Mouse (Mus musculus) adrenal gland, postnatal 25 days (tissue): Measurements from ENCODE around the gene Enpp1. TPM values are rescaled to one million over a fixed set of nuclear protein-coding genes. Genes with fewer than 3 reads are reported as not detected.
A peak's percentile ranks its signal among the peaks of the same experiment; 100 is the strongest.
"Not testable (repeated sequence)": the region's sequence is repeated elsewhere in the genome, so short reads cannot be mapped to it uniquely, and the experiment has no call there.

ENCODE experiments used
- DNase-seq: peaks from one replicate; pipeline ENCODE4 v3.0.0; 2021; ENCODE audit warnings: mixed read lengths
- total RNA-seq: library from RNA; stranded (reverse); gene quantifications from 2 replicates; pipeline ENCODE4 v1.2.3, GENCODE M21; 2021

Gene Enpp1
- total RNA-seq, 1 experiment from 2014 or later: 2.0 TPM

DNA sequence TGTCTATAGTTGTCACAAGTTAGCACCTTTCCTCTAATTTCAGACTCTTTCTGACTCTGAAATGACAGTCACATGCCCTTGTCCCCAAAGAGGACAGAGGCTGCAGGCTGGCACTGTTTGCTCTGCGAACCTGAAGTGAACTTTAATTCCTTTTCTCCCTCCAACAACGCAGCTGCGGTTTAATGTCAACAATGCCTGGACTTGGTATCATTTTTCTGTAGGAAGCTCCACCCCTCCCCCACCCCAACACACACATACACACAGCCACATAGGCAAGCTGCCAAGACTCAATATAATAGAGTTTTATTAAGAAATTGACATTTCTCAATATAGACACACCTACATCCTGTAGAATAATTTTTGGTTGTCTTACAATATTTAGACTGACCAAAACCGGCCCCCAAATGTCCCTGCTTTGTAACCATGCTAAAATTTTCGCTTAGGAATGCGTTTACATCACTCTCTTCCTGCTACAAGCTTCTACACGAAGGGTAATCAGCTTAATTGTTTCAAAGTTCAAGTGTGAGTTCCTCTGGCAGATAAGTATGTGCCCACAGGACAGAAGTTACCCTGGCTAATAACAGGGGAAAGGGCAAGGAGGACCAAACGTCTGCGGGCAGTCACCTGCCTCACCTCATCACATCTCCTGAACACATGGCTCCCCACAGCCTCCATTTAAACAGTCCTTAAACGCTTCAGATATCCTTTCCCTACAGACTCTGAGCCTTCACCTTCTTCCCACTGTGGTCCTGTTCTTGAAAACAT, 73.5 kb downstream of the Enpp1 start:
- DNase-seq: no peak

DNA sequence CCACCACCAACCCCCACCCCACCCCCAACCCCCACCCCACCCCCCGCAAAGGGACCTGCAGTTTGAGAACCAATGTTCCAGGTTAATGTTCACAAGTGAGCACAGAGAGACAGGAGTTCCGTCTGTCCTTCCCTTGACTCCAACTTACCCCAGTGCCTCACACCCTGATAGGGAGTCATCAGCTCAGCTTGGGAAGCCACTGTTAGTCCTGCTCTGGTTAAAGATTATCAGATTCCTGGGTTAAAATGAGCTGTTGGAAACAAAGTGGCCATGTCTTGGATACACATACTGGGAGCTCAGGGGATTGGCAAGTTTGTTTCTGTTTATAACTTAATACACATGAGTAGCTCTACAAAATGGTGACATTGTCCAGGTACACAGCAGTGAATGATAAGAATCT, 75.0 kb downstream of the Enpp1 start:
- no peak for DNase-seq

DNA sequence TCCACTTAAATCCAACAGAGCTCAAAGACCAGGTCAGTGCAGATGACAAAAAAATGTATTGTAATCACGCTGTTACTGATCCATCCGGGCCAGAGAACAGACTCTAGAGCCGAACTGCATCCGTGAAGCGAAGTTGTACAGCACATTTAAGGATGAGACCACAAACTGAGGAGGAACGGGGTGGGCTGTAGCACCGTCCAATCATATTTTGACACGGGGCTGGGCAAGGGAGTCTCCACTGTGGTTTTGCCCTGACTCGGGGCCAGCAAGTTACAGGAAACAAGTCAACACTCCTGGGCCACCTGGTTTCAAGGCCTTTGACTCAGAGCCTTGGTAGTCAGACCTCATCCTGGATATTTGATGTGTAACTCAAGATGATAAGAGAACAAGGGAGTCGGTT, 76.1 kb downstream of the Enpp1 start:
- DNase-seq: no peak

DNA sequence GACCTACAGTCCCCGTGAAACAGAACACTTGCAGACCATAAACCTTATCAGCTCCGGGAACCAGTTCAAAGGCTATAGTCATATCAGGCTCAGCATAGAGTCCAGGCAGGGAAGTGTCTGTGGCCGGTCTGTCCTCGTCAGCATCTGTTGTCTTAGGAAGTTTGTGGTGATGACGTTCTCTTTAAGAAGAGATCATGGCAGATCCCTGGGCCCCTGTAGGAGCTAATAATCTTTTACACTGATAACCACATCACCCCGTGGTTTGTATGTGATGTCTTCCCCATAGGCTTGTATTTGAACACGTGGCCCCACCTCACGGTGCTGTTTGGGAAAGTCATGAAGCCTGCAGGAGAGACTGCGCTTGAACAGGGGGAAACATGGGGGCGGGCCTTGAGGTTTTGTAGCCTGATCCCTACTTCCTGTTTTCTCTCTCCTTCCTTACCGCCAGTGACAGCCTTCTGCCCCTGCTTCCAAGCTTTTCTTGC, 76.6 kb downstream of the Enpp1 start:
- no peak for DNase-seq

GRCm38 (mm10) chr10:24634288-24634687, 77.7 kb downstream of the Enpp1 start:
- no peak for DNase-seq

DNA sequence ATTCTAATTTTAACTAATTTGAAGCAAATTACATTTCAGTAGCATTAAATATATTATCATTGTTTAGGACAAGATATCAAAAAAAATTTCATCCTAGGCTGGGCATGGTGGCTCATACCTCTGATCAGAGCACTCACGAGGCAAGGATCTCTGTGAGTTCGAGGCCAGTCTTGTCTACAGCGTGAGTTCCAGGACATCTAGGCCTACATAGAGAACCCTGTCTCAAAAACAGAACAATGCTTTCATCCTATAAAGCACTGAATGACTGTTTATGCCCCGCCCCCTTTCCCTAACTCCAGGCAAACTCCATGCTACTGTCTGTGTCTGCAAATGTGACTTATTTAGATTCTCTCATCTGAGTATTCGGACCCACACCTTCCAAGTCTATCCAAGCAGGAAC, 80.8 kb downstream of the Enpp1 start:
- DNase-seq: no peak

- peak; percentile 61 for DNase-seq
Measured at GRCm38 (mm10) chr10:24630469-24631081, 81.4 kb downstream of the Enpp1 start.

- no peak for DNase-seq
Measured at GRCm38 (mm10) chr10:24629086-24629720, 82.8 kb downstream of the Enpp1 start.

- no peak for DNase-seq
Measured at GRCm38 (mm10) chr10:24628466-24628865, 83.5 kb downstream of the Enpp1 start.

DNA sequence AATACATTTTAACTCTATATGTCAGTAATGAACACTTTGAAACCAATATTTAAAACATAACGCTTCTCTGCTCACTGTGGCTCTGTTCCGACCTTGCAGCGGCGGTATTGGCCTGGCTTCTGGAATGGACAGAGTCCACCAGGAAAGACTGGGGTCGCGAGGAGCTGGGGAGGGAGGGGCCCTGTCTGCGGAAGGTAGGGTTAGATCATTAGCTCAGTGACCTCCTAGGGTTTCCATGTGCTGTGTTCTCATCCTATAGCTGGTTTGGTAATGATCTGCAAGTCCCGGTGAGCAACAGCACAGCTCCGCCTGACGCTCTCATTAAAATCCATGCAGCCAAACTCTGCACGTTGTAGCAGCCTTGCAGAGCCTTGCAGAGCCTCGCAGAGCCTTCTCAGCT, 84.7 kb downstream of the Enpp1 start:
- no peak for DNase-seq

- DNase-seq: peak; percentile 82
Measured at GRCm38 (mm10) chr10:24625060-24625701, 86.8 kb downstream of the Enpp1 start.

DNA sequence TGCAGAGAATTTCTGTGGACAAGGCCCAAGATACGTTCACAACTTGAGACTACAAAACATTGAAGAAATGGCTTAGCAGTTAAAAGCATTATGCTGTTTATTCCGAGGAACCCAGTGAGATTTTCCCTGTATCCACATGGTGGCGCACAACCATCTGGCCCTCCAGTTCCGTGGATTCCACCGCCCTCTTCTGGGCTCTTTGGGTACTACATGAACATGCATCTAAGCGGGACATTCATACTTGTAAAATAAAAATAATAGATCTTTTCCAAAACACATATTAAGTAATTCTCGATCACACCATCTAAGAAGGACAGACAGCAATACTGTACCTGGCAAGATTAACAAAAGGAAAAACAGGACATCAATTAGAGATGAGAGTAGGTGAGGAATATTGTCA, 89.4 kb downstream of the Enpp1 start:
- DNase-seq: peak; percentile 73

DNA sequence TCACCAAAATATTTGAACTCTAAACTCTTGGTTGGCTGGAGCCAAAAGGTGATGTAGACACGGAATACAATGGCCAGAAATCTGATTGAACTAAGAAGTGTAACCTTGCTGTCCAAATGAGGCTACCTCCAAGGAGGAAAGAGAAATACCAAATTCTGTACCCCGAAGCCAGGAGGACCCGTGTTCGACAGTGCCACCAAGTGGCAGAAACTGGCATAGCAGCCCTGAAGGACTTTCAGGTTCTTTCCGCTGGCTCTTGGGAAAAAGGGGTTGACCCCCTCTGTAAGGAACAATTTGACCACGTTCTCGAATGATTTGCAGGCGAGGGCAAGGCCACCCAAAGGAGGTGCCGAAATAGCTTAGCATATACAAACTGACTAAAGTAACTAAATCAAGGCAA, 90.4 kb downstream of the Enpp1 start:
- DNase-seq: peak; percentile 65

DNA sequence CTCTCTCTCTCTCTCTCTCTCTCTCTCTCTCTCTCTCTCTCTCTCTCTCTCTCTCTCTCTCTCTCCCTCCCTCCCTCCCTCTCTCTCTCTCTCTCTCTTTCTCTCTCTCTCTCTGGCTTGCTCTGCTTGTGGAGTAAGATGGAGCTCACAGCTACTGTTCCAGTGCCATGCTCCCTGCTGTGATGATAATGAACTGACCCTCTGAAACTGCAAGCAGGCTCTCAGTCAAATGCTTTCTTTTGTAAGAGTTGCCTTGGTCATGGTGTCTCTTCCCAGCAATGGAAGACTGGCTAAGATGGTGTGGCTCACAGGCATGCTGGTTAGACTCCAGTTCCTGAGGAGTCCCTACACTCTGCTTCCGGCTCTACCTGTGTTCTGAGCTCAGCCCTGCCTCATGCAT, 95.4 kb downstream of the Enpp1 start:
- DNase-seq: not testable (repeated sequence)

DNA sequence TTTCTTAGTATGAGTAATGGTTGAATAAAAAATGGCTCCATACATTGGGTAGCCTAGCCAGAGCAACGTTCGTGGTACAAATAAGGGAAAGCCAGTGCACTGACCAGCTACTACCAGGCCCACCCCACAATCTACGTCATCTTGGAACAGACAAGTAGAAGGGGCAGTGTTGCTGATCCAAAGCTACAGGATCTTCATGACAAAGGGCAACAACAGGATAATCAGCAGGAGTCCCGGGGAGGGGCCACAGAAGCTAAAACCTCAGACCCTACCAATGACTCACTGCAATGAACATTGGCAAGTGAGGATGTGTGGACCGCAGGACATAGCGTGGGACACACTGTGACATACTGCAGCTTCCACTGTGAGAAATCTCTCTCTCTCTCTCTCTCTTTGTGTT, 96.2 kb downstream of the Enpp1 start:
- no peak for DNase-seq

DNA sequence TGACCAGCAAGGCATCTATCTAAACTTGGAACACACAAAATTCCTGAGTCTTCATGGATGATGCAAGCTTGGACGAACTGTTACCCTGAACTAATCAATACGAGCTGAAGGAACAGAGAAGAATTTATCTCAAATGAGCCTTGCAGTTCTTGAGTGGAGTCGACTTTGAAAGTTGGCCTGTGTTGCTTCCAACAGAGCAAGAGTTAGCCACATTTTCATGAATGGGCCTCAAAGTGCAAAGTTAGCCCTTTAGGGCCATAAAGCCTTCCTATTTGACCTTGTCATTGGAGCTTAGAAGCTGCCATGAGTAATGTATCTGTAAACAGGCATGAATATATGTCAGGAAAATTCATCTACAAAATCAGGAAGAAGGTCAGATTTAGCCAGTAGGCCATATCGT, 97.2 kb downstream of the Enpp1 start:
- DNase-seq: no peak

GRCm38 (mm10) chr10:24609766-24610165, 102.2 kb downstream of the Enpp1 start:
- DNase-seq: no peak

DNA sequence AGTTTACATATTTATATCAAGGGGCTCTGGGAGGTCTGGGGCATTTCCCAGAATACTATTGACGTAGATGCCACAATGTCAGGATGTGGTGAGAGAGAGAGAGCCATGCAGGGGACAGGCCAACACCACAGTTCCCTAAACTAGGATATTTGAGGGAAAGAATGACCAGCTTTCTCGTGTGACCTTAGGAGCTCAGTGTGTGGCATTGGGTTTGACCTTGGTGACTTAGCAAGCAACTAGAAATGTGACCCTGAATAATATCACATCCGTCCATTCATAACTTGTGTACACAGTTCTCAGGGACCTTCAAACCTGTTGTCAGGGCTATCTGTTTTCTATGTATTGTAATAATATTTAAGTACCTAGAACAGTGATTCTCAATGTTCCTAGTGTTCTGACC, 102.8 kb downstream of the Enpp1 start:
- no peak for DNase-seq

DNA sequence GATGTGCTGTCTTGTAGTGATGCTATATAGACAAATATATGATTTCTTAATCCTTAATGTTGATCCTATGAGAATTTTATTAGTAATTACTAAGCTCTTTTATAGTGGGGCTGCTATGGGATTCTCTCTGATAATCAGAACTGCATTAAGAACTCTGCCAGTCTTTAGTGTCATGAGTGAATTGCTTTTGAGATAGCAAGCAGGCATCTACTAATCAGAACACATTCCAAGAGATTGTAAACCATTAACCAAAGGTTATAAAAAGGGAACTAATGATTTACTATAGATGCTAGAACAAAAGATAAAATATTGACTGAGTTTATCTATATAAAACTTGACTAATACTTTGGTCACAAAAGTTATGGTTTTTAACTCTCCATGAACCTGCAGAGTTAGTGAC, 108.2 kb downstream of the Enpp1 start:
- no peak for DNase-seq

DNA sequence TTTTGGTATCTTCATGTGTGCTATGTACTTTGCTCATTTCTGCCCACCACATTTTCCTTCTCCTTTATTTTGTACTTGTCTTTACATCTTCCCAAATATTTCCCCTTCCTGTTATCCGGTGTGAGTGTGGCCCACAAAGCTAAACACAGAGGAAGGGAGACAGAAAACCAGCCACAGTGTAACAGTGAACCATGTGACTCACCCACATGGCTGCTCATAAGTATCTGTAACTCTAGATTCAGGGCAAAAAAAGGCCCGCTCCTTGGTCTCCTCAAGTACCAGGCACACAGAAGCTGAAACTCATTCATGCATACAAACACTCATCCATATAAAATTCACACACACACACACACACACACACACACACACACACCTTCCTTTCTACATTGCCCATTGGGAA, 108.9 kb downstream of the Enpp1 start:
- no peak for DNase-seq

- no peak for DNase-seq
Measured at GRCm38 (mm10) chr10:24599802-24600201, 112.2 kb downstream of the Enpp1 start.

- no peak for DNase-seq
Measured at GRCm38 (mm10) chr10:24598693-24599092, 113.3 kb downstream of the Enpp1 start.

DNA sequence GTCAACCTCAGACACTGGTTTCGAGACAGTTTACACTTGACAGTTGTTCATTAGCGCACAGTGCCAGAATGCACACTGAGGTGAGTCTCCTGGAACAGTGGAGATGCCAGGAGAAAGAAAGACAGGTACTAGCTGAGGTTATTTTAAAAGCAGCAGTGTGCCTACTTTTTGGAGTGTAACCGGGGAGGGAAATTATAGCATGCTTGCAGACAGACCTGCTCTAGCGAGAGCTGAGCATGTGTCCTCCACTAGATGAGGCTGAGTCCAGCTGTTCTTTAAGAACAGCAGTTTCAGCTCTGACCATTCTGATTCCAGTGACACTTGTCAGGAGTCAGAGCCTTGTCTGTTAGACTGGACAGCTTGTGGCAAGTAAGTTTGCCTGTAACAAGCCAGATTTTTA, 114.2 kb downstream of the Enpp1 start:
- no peak for DNase-seq
